Mouse (Mus musculus) erythroid progenitor cell, adult 5-6 weeks (primary cell): ENCODE measurements around the gene Ndufc1. TPM values are rescaled to one million over a fixed set of nuclear protein-coding genes. Genes with fewer than 3 reads are reported as not detected.
A peak's percentile ranks its signal among the peaks of the same experiment; 100 is the strongest.
"Not testable (repeated sequence)": the region's sequence is repeated elsewhere in the genome, so short reads cannot be mapped to it uniquely, and the experiment has no call there.

Source experiments
- ATAC-seq: replicated peaks from 2 replicates; pipeline ENCODE4 v1.8.0; 2016; ENCODE audit warnings: moderate number of reproducible peaks, mild to moderate bottlenecking, moderate TSS enrichment, inconsistent platforms; ENCODE audit not compliant: poor library complexity, low FRiP score, severe bottlenecking
- total RNA-seq, 2 experiments: library from RNA; stranded (forward) in 1 of 2; stranded (reverse) in 1 of 2; fragments of 150-400 nt in 1 of 2; fragments of 186-747, 209-891 nt in 1 of 2; gene quantifications; 2 replicates each; pipeline versions ENCODE4 v1.2.3 to v1.2.4; 2015 to 2017; ENCODE audit warnings: low replicate concordance in 2 of 2

The Ndufc1 gene
- total RNA-seq, 2 experiments from 2014 or later = 9.3 to 67.1 TPM

DNA sequence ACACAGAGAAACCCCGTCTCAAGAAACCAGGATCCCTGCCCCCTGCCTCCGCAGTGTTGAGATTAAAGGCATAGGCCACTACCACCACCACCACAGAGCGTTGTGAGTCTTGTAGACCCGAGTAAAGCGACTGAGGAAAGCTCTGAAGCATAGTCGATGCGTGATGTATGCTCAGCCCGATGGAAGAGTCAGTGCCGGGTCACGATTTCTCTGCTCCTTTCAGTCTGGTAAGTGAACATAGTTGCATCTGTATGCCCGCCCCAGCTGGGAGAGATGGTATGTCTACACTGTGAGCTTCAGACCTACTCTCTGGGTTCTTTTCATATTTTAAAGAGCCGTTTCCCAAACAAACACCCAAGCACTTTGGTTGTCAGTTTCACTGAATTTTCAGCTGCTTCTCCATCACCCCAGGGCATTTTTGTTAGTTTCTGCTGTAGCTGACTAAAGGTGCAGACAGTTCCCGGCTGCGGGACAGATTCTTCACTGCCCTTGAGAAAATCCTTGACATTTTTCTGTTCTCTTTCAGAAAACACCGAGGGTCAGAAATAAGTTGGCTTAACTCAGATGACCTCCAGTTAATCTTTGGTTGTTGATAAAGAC, 11.0 kb downstream of the Ndufc1 start:
- no peak for ATAC-seq

DNA sequence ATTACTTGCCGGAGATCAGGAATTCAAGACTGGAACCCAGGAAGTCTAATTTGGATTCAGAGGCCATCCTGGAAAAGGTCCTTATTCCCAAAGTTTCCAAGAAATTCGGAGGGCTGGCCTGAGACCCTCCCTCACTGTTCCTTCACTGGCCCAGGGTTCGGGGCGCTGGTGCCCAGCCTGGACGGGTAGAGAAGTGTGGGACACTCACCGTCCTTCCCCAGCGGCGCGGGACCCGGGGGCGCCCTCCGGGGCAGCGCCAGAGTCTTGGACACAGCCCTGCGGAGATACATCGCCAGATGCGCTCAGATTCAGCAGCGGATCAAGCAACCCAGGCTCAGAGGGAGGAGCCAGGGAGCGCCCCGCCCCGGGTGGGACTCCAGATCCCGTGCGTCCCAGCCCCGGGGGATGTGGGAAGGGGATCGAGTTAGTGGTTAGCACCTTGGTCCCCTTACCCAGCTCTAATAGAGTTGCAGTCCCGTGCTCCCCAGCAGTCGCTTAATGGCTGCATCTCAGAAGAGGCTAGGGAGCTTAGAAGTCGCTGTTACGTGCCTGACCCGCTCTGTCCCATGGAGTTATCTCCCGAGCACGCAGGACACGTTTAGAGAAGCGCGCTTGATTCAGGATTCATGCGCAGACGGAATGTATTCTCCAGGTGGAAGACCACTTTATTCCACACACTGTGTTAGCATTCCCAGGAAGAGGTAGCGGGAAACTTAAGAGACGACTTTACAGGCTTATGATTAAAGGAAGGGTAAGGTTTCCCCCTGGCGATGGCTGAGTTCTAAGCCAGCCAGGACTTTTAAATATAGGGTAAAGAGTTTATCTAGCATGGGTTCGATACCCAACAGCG, 12.3 kb downstream of the Ndufc1 start, which contains the start of gene Mgarp:
Gene Mgarp, minus strand, starts transcription at position 520 of the 850 bp plus-strand sequence.
- ATAC-seq = 0 out of 2 replicates have a peak, but pooled peaks have one; percentile 59

DNA sequence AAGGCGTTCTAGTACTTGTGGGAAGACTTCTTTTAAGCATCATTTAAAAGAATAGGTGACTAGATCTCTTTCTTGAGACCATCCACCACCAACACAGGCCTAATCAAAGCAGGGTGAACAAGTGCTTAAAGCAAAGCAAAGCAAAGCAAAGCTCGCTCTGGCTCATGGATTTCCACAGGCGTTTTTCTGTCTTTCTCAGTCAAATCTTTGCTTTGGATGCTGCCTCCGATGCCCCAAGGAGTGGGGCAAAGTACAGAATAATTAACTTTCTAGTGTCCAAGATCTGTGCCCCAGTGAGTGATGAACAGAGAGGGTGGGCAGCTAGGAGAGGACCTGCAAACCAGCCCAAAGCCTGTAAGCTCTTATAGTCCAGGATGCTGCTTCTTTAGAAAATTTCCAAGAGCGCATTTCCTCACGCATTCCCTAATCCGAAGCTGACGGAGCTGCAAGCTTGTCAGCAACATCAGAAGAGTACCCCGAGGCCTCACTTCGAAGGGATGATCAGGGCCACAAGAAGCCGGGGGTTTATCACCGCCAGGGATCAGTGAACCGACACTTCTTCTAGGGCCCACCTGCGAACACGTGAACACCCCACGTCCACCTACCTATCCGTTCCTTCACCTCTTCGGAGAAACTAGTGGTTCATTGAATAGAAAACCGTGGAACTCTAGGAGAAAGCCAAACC, 13.2 kb downstream of the Ndufc1 start:
- ATAC-seq = no peak

DNA sequence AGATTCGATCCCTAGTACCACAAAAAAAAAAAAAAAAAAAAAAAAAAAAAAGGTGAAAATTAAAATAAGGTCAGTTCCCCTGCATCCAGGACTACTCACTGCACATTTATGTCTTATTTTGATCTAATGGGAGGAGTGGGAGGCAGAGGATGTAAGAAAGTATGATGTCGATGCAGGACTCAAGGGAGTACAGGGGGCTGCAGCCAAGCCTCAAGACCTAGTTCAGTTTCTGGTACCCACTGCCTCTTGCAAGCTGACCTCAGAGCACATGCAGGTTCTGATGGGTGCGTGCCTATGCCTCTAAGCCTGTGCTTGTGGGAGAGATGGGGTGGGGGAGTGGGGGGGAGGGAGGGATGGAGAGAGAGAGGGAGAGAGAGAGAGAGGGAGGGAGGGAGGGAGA, 13.9 kb downstream of the Ndufc1 start:
- no peak for ATAC-seq

DNA sequence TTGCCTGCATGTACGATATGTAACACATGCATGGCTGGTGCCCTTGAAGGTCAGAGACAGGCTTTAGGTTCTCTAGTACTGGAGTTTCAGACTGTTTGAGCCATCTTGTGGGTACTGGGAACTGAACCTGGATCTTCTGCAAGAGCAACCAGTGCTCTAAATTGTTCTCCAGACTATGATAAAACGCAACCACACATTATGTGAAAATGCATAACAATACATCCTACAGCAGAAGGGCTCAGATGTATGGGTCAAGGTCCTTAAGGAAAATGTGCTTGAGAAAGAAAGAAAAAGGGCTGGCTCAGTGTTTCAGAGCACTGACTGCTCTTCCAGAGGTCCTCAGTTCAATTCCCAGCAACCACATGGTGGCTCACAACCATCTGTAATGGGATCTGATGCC, 15.1 kb downstream of the Ndufc1 start:
- no peak for ATAC-seq

DNA sequence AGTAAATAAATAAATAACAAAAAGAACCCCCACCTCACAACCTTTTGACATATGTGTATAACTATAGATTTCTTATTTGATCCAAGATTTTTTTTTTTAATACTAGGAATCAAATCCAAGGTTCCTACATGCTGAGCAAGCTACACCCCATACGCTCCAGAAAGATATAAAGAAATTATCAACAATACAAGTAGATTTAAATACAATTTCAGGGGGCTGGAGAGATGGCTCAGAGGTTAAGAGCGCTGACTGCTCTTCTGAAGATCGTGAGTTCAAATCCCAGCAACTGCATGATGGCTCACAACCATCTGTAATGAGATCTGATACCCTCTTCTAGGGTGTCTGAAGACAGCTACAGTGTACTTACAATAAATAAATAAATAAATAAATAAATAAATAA, 15.8 kb downstream of the Ndufc1 start:
- ATAC-seq = not testable (repeated sequence)

DNA sequence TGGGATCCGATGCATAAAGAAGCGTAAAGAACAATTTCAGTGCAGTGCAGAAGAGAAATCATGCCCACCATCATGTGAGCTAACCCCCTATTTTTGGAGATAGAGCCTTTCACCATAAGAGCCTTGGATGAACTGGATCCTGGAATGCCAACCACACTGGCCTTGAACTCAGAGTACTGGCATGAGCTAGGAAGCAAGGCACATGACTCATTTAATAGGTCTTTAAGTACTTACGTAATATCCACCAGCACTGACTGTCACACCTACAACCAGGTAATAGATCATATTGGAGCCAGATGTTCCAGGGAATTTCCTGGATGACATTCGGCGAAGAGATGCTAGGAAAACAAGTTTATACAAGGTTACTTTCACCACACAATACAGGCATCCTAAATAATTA, 17.2 kb downstream of the Ndufc1 start:
- no peak for ATAC-seq

DNA sequence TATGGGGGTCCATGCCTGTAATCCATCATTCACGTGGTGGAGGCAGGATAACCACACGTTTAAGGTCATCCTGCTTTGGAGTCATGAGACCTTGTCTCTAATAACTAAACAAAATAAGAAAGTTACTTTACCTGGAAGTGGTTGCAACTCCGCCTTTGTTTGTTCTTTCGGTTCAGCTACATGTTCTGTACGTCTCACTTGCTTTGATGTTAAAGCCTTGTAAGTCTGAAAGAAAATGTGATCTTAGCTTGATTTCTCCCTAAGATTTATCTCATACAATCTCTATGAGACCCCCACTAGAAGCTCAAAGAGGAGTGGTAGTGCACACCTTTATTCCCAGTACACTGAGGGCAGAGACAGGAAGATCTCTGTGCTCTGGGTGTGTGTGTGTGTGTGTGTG, 17.7 kb downstream of the Ndufc1 start:
- ATAC-seq = no peak

DNA sequence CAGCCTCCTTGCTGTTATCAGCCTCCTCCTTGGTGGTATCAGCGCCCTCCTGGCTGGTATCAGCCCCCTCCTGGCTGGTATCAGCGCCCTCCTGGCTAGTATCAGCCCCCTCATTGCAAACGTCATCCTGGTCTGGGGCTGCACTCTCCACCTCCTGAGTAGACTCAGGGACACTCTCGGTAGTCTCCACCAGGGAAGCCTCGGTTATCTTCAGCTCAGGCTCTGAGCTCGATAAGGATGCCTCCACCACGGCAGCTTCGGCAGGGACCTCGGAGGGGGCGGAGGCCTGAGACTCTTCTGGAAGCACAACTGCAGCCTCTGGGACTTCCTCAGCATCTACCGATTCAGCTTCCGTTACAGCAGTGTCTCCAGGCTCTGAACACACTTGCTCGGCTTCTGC, 19.9 kb downstream of the Ndufc1 start:
- peak; percentile 76 for ATAC-seq

DNA sequence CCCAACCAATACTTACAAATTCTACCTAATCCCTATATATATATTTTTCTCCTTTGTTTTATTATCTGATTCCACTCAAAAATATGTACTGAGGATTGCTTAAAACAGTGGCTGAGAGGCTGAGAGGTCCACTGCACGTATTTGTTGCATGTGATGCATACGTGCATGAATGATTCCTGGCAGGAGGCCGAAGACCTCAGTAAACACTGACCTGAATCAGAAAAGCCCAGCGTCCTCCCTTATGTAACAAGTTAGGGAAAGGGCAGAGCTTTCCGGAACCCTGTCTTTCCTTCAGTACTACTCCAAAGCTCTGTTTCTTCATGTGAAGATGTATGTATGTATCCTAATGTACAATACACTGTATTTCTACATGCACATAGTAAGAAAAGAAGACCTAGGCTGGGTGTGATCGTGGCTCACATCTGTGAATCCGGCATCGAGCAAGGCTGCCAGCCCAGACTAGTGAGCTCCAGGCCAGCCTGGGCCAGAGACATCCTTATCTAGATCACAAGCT, 20.9 kb downstream of the Ndufc1 start:
- no peak for ATAC-seq

DNA sequence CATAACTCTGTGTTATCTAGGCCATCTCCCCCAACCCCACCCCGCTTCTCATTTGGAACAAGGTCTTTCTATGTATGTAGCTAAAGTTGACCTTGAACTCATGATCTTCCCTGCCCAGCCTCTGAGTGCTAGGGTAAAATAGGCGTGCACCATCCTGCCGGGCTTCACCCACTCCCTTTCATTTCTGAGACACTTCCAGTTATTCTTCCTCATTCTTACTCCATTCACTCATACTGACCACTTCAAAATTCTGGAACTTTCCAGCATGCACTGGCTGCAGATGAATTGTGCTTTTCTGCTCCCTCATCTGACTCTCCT, 21.7 kb downstream of the Ndufc1 start:
- ATAC-seq = no peak

DNA sequence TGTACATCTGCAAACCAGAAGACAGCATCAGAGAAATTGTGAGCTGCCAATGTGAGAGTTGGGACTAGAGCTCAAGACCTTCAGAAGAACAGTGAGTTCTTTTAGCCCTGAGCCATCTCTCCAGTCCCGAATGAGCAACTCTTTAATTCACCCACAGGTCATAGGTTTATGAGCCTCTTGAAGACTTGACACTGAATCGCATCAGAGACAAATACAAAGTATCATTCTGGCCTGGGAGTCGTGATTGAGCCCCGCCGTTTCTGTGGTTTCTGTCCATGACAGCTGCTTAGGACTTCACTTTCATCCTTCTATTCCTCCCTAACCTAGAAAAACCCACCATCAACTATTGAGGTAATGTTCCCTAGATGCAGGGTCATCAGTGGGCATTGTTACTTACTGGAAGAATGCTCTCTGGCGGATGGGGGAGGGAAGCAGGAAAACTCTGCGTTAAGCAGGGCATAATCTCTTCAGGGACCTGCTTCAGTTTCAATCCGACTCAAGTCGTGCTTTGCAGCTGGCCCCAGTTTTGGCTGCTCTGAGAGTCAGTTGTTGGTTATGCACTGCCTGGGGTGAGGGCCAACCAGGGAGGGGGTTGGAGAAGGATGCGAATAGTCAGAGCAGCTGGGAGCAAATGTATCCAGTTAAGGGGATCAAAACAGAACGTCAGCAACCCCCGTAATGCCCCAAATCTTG, 22.2 kb downstream of the Ndufc1 start:
- ATAC-seq = no peak

DNA sequence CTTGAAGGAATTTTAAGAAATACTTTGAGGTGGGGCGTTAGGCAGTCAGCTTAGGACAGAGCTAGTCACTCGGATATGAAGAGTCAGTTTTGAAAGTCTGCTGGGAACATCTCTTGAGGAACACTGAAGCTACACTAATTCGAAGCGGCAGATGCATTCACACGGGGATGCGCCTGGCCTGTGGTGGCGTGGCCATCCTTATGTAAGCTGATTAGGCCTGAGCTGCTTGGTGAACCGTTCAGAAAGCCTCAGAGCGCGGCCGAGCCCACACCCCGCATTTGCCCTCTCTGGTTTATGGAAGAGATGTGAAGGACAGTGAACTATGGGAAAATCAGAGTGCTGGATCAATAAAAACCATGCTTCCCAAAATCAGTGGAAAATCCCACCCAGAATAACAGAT, 25.4 kb downstream of the Ndufc1 start:
- ATAC-seq = no peak

DNA sequence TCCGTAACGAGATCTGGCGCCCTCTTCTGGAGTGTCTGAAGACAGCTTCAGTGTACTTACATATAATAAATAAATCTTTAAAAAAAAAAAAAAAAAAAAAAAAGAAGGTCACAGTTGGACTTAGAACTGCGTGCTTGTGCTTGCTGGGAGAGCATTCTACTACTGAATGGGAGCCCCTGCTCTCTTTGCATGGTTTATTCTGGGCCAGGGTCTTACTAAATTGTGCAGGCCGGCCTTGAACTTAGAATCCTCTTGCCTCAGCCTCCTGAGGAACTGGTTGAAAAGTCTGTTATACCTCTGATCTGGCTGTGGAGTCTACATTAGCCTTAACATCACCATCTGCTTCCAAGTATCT, 28.2 kb downstream of the Ndufc1 start:
- ATAC-seq = no peak

DNA sequence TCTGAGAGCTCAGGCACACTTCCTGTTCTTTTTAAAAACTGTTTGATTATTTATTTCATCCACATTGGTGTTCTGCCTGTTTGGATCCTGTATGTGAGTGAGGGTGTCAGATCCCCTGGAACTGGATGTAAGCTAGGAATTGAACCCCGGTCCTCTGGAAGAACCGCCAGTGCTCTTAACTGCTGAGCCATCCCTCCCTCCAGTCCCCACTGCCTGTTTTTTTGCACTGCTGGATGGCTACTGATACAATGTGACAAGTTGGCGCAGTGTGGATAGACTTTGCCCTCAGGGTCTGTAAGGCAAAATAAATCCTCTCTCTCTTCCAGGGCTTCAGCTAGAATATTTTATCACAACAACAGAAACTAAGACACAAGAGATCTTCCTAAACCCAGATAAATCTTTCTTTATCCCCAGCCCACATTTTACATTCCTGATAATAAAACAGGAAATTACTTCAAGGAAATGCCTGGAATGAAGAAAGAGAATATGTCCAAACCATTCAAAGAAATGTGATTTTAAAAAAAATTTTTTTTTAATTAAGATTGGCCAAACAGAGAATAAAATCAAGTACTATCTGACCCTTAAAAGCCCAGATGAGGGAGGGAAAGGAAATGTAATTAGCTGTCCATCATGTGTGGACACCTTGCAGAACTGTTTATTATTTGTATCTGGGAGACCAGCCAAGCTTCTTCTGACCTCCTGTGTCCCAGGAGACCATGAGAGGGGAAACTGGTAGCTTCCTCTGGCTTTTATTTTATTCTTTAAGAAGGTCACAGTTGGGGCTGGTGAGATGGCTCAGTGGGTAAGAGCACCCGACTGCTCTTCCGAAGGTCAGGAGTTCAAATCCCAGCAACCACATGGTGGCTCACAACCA, 28.8 kb downstream of the Ndufc1 start:
- no peak for ATAC-seq

DNA sequence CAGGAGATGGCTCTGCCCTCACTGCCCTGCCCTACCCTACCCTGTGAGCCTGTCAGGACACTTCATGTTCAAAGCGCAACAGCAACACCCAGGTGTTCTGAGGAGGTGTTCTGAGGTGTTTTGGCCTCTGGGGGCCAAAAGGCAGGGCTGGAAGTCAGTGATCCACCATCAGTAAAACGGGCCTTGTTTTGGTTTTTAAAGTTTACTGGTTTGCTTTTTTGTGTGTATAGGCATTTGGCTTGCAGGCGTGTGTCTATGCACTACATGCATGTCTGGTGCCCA, 30.2 kb downstream of the Ndufc1 start:
- ATAC-seq = no peak

DNA sequence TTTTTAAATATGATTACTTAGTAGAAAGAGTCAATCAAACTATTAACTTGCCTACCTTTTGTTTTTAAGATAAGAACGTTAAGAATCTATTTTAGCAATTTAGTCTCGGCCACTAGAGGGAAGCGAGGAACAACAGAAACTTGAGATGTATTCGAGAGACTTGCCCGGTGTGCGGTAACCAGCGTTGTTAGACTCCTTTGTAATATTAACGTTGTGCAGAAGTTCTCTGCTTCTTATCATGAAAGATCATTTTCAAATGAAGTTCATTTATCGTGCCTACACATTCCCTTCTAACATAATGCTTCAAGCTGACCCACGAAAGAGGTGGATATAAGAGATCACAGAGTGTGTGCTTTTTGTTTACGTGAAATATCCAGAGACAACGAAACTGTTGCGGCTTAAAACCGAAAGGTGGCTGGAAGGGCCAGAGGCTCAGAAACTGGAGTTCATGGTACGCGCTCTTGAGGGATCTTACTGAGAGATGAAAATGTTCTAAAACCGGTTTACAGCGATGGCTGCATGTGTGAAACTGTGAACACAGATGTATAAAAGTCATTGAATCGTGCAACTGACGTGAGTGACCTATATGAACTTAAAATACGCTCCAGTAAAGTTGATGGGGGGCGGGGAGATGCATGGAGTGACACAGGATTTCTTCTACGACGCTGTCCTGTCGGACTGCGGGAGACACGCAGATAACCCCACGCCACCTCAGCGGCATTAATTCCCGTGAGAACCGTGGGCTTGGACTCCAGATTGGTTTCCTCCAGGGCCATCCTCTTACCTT, 30.7 kb downstream of the Ndufc1 start:
- peak; percentile 59 for ATAC-seq

DNA sequence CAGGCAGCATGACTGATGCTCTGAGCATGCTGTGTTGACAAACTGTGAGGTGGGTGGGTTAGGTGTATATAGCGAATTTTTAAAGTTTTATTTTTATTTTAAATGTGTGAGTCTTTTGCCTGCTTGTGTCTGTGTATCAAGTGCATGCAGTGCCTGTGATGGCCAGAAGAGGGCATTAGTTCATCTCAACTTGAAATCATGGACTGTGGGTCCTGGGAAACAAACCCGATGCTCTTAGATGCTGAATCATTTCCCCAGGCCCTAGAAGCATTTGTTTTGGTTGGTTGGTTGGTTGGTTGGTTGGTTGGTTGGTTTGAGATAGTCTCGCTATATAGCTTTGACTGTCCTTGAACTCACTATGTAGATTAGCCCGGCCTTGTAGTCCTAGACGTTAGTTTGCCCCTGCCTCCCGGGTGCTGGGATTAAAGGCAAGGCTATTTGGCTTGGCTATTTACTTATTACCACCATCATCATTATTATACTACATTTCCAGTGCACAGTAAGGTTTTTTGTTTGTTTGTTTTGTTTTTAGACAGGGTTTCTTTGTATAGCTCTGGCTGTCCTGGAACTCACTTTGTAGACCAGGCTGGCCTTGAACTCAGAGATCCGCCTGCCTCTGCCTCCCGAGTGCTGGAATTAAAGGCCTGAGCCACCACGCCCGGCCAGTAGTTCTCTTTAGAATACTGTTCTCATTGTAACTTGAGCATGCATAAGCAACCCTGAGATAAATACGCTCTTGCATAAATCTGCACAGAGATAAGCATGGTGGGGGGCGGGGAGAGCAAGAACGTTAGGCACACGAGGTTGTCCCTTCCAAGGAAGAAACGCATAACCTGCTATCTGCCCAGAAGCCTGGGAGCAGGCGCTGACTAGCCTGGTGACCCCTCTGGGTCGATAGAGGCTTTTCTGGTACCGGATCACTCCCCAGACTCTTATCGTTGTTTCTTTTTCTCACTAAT, 33.2 kb downstream of the Ndufc1 start:
- peak; percentile 69 for ATAC-seq
